Mouse (Mus musculus): ENCODE measurements around the gene Dnajb1.
A peak's percentile ranks its signal among the peaks of the same experiment; 100 is the strongest.

The Dnajb1 gene

GRCm38 (mm10) chr8:83611921-83612320, 3.9 kb downstream of the Dnajb1 start:
- no peak for DNase-seq (ENCODE audit: low read depth, low spot score)

- no peak for DNase-seq (ENCODE audit: low read depth, low spot score)
Observed at GRCm38 (mm10) chr8:83613695-83614094, 5.7 kb downstream of the Dnajb1 start.

- no peak for DNase-seq (ENCODE audit: low read depth, low spot score)
Observed at GRCm38 (mm10) chr8:83616625-83617024, 8.6 kb downstream of the Dnajb1 start.

GRCm38 (mm10) chr8:83617111-83617510, 9.1 kb downstream of the Dnajb1 start:
- DNase-seq (ENCODE audit: low read depth, low spot score): no peak

- no peak for DNase-seq (ENCODE audit: low read depth, low spot score)
Observed at GRCm38 (mm10) chr8:83618566-83618965, 10.6 kb downstream of the Dnajb1 start.

- no peak for DNase-seq (ENCODE audit: low read depth, low spot score)
Observed at GRCm38 (mm10) chr8:83619568-83620285, 11.7 kb downstream of the Dnajb1 start.

- DNase-seq (ENCODE audit: low read depth, low spot score): no peak
Observed at GRCm38 (mm10) chr8:83621691-83622388, 13.8 kb downstream of the Dnajb1 start.

- peak; percentile 75 for DNase-seq (ENCODE audit: low read depth, low spot score)
Observed at GRCm38 (mm10) chr8:83622389-83622989, 14.5 kb downstream of the Dnajb1 start.

- DNase-seq (ENCODE audit: low read depth, low spot score): no peak
Observed at GRCm38 (mm10) chr8:83623549-83623948, 15.6 kb downstream of the Dnajb1 start.

GRCm38 (mm10) chr8:83624739-83625138, 16.7 kb downstream of the Dnajb1 start:
- no peak for DNase-seq (ENCODE audit: low read depth, low spot score)

- no peak for DNase-seq (ENCODE audit: low read depth, low spot score)
Observed at GRCm38 (mm10) chr8:83625676-83626299, 17.8 kb downstream of the Dnajb1 start.

GRCm38 (mm10) chr8:83632083-83632707, 24.2 kb downstream of the Dnajb1 start:
- no peak for DNase-seq (ENCODE audit: low read depth, low spot score)

GRCm38 (mm10) chr8:83638856-83639255, 30.9 kb downstream of the Dnajb1 start:
- no peak for DNase-seq (ENCODE audit: low read depth, low spot score)

- no peak for DNase-seq (ENCODE audit: low read depth, low spot score)
Observed at GRCm38 (mm10) chr8:83639649-83640048, 31.7 kb downstream of the Dnajb1 start.

- no peak for DNase-seq (ENCODE audit: low read depth, low spot score)
Observed at GRCm38 (mm10) chr8:83647511-83647910, 39.5 kb downstream of the Dnajb1 start.

- no peak for DNase-seq (ENCODE audit: low read depth, low spot score)
Observed at GRCm38 (mm10) chr8:83648031-83648430, 40.0 kb downstream of the Dnajb1 start.

- DNase-seq (ENCODE audit: low read depth, low spot score): no peak
Observed at GRCm38 (mm10) chr8:83649699-83650098, 41.7 kb downstream of the Dnajb1 start.

- peak; percentile 97 for DNase-seq (ENCODE audit: low read depth, low spot score)
Observed at GRCm38 (mm10) chr8:83652030-83652743, 44.2 kb downstream of the Dnajb1 start, which contains the start of gene Gipc1. Gene Gipc1, plus strand, starts transcription at chr8:83652677.

GRCm38 (mm10) chr8:83652744-83653661, 45.0 kb downstream of the Dnajb1 start:
- no peak for DNase-seq (ENCODE audit: low read depth, low spot score)

GRCm38 (mm10) chr8:83653662-83654017, 45.6 kb downstream of the Dnajb1 start:
- no peak for DNase-seq (ENCODE audit: low read depth, low spot score)

All from retina, postnatal 7 days (tissue).